Mouse (Mus musculus) testis, postnatal 14 days (tissue): Measurements from ENCODE around the gene Aldh2.
"Not testable (repeated sequence)": the region's sequence is repeated elsewhere in the genome, so short reads cannot be mapped to it uniquely, and the experiment has no call there.

ENCODE experiments used
- DNase-seq: peaks from one replicate; pipeline ENCODE4 v3.0.0; 2021; ENCODE audit warnings: low spot score

Aldh2 gene

GRCm38 (mm10) chr5:121547084-121547483 lies 46.5 kb downstream of the Aldh2 start:
- DNase-seq = no peak

GRCm38 (mm10) chr5:121546530-121546895 lies 47.1 kb downstream of the Aldh2 start:
- peak; percentile 53 for DNase-seq

- DNase-seq = peak; percentile 96
These were observed 47.7 kb downstream of the Aldh2 start, which contains the start of gene Mapkapk5 for GRCm38 (mm10) chr5:121545793-121546529. TSS of gene Mapkapk5 (minus strand) at chr5:121545905.

GRCm38 (mm10) chr5:121544910-121545792 lies 48.5 kb downstream of the Aldh2 start, which contains the start of the genes Adam1a and Gm42878:
TSS of gene Adam1a (minus strand) at chr5:121545482.
TSS of gene Gm42878 (minus strand) at chr5:121545482.
- DNase-seq = peak; percentile 61

GRCm38 (mm10) chr5:121543370-121543769 lies 50.3 kb downstream of the Aldh2 start:
- no peak for DNase-seq

- DNase-seq = no peak
These were observed 52.4 kb downstream of the Aldh2 start for GRCm38 (mm10) chr5:121541235-121541634.

GRCm38 (mm10) chr5:121540066-121540465 lies 53.6 kb downstream of the Aldh2 start:
- DNase-seq = no peak

- no peak for DNase-seq
These were observed 56.0 kb downstream of the Aldh2 start for GRCm38 (mm10) chr5:121537588-121537987.

GRCm38 (mm10) chr5:121536921-121537555 lies 56.6 kb downstream of the Aldh2 start:
- DNase-seq = no peak

GRCm38 (mm10) chr5:121535116-121535515 lies 58.5 kb downstream of the Aldh2 start:
- DNase-seq = no peak

GRCm38 (mm10) chr5:121534521-121534920 lies 59.1 kb downstream of the Aldh2 start:
- no peak for DNase-seq

GRCm38 (mm10) chr5:121526961-121527360 lies 66.7 kb downstream of the Aldh2 start:
- DNase-seq = no peak

GRCm38 (mm10) chr5:121526526-121526925 lies 67.1 kb downstream of the Aldh2 start:
- no peak for DNase-seq

- no peak for DNase-seq
These were observed 67.7 kb downstream of the Aldh2 start for GRCm38 (mm10) chr5:121525774-121526450.

GRCm38 (mm10) chr5:121519758-121520157 lies 73.9 kb downstream of the Aldh2 start:
- not testable (repeated sequence) for DNase-seq

GRCm38 (mm10) chr5:121518983-121519382 lies 74.6 kb downstream of the Aldh2 start:
- DNase-seq = no peak
